Mouse (Mus musculus): ENCODE data around the gene Loxl4. TPM values are rescaled to one million over a fixed set of nuclear protein-coding genes. Genes with fewer than 3 reads are reported as not detected.

Loxl4 gene
- polyA plus RNA-seq, 1 experiment from 2014 or later: 0.64 TPM

- Histone ChIP-seq H3K9me3 (ENCODE audit: low read length) (no peaks in the 10 kb centered on the region), H3K4me2 (replicated peaks; ENCODE audit: low read depth, low read length) (no peak overlapping the region), H3K9ac (replicated peaks; ENCODE audit: low read depth) (no peak overlapping the region), H3K27me3 (replicated peaks; ENCODE audit: insufficient read depth, low read length) (no peaks in the 10 kb centered on the region), H3K4me1 (ENCODE audit: insufficient read depth, low read depth, low read length) (no peaks in the 10 kb centered on the region), H3K36me3 (ENCODE audit: insufficient read depth, low read length) (no peaks in the 10 kb centered on the region), H3K4me3 (ENCODE audit: low read depth, low read length) (no peak overlapping the region), H3K27ac (ENCODE audit: low read length) (no peak overlapping the region)
- WGBS: 19% methylated on average over 8 of the region's 8 CpGs
- peak; percentile 48 for DNase-seq (ENCODE audit: low spot score)
- TF ChIP-seq CTCF (IDR thresholded peaks at IDR 0.05) (no peak), EP300 (IDR thresholded peaks at IDR 0.05) (no peak)
- ATAC-seq: peak; percentile 71
Measured at GRCm38 (mm10) chr19:42638604-42639481, 26.2 kb upstream of the Loxl4 start.

- no peaks in the 10 kb centered on the region for H3K36me3 ChIP-seq (ENCODE audit: insufficient read depth, low read length)
- no peak for ATAC-seq
- no peak overlapping the region for H3K4me2 ChIP-seq (replicated peaks; ENCODE audit: low read depth, low read length)
- no peaks in the 10 kb centered on the region for H3K27me3 ChIP-seq (replicated peaks; ENCODE audit: insufficient read depth, low read length)
- H3K4me1 ChIP-seq (ENCODE audit: insufficient read depth, low read depth, low read length): no peaks in the 10 kb centered on the region
- H3K9ac ChIP-seq (replicated peaks; ENCODE audit: low read depth): no peak overlapping the region
- TF ChIP-seq EP300 (IDR thresholded peaks at IDR 0.05) (no peak), CTCF (IDR thresholded peaks at IDR 0.05) (no peak)
- peak; percentile 22 for DNase-seq (ENCODE audit: low spot score)
- 36% methylated on average over 11 of the region's 11 CpGs for WGBS
- H3K27ac ChIP-seq (ENCODE audit: low read length): no peak overlapping the region
- H3K4me3 ChIP-seq (ENCODE audit: low read depth, low read length): no peak overlapping the region
- H3K9me3 ChIP-seq (ENCODE audit: low read length): no peaks in the 10 kb centered on the region
Measured at GRCm38 (mm10) chr19:42636631-42637030, 24.0 kb upstream of the Loxl4 start.

- Histone ChIP-seq H3K36me3 (ENCODE audit: insufficient read depth, low read length) (no peaks in the 10 kb centered on the region), H3K27me3 (replicated peaks; ENCODE audit: insufficient read depth, low read length) (no peaks in the 10 kb centered on the region), H3K4me1 (ENCODE audit: insufficient read depth, low read depth, low read length) (no peaks in the 10 kb centered on the region), H3K4me3 (ENCODE audit: low read depth, low read length) (no peak overlapping the region), H3K4me2 (replicated peaks; ENCODE audit: low read depth, low read length) (no peak overlapping the region), H3K9me3 (ENCODE audit: low read length) (no peaks in the 10 kb centered on the region), H3K9ac (replicated peaks; ENCODE audit: low read depth) (no peak overlapping the region), H3K27ac (ENCODE audit: low read length) (no peak overlapping the region)
- WGBS: 61% methylated on average over 2 of the region's 2 CpGs
- ATAC-seq (no peak), DNase-seq (ENCODE audit: low spot score) (no peak)
- TF ChIP-seq CTCF (IDR thresholded peaks at IDR 0.05) (no peak), EP300 (IDR thresholded peaks at IDR 0.05) (no peak)
Measured at GRCm38 (mm10) chr19:42633650-42634049, 21.0 kb upstream of the Loxl4 start.

- H3K4me2 ChIP-seq (replicated peaks; ENCODE audit: low read depth, low read length): no peak overlapping the region
- H3K9ac ChIP-seq (replicated peaks; ENCODE audit: low read depth): no peak overlapping the region
- DNase-seq (ENCODE audit: low spot score): no peak
- WGBS: 70% methylated on average over 4 of the region's 4 CpGs
- no peaks in the 10 kb centered on the region for H3K27me3 ChIP-seq (replicated peaks; ENCODE audit: insufficient read depth, low read length)
- no peak overlapping the region for H3K4me3 ChIP-seq (ENCODE audit: low read depth, low read length)
- no peak overlapping the region for H3K27ac ChIP-seq (ENCODE audit: low read length)
- H3K9me3 ChIP-seq (ENCODE audit: low read length): no peaks in the 10 kb centered on the region
- H3K4me1 ChIP-seq (ENCODE audit: insufficient read depth, low read depth, low read length): no peaks in the 10 kb centered on the region
- TF ChIP-seq CTCF (IDR thresholded peaks at IDR 0.05) (no peak), EP300 (IDR thresholded peaks at IDR 0.05) (no peak)
- H3K36me3 ChIP-seq (ENCODE audit: insufficient read depth, low read length): no peaks in the 10 kb centered on the region
- ATAC-seq: no peak
Measured at GRCm38 (mm10) chr19:42632301-42632700, 19.7 kb upstream of the Loxl4 start.

- Histone ChIP-seq H3K27ac (ENCODE audit: low read length) (no peak overlapping the region), H3K9ac (replicated peaks; ENCODE audit: low read depth) (no peak overlapping the region), H3K4me1 (ENCODE audit: insufficient read depth, low read depth, low read length) (no peaks in the 10 kb centered on the region), H3K9me3 (ENCODE audit: low read length) (no peaks in the 10 kb centered on the region), H3K4me2 (replicated peaks; ENCODE audit: low read depth, low read length) (peak overlapping the region; percentile 31; the same call in 1 of the 2 replicates), H3K27me3 (replicated peaks; ENCODE audit: insufficient read depth, low read length) (no peaks in the 10 kb centered on the region), H3K4me3 (ENCODE audit: low read depth, low read length) (no peak overlapping the region), H3K36me3 (ENCODE audit: insufficient read depth, low read length) (no peaks in the 10 kb centered on the region)
- ATAC-seq (peak; percentile 77), DNase-seq (ENCODE audit: low spot score) (peak; percentile 83)
- TF ChIP-seq CTCF (IDR thresholded peaks at IDR 0.05): no peak
- TF ChIP-seq EP300 (IDR thresholded peaks at IDR 0.05): peak; percentile 79
- WGBS: 3% methylated on average over 8 of the region's 8 CpGs
Measured at GRCm38 (mm10) chr19:42631541-42631961, 18.9 kb upstream of the Loxl4 start.

GRCm38 (mm10) chr19:42628068-42628467 is 15.5 kb upstream of the Loxl4 start:
- Histone ChIP-seq H3K4me1 (ENCODE audit: insufficient read depth, low read depth, low read length) (no peaks in the 10 kb centered on the region), H3K9me3 (ENCODE audit: low read length) (no peaks in the 10 kb centered on the region), H3K27me3 (replicated peaks; ENCODE audit: insufficient read depth, low read length) (no peaks in the 10 kb centered on the region), H3K4me2 (replicated peaks; ENCODE audit: low read depth, low read length) (no peak overlapping the region), H3K4me3 (ENCODE audit: low read depth, low read length) (no peak overlapping the region), H3K36me3 (ENCODE audit: insufficient read depth, low read length) (no peaks in the 10 kb centered on the region), H3K27ac (ENCODE audit: low read length) (no peak overlapping the region), H3K9ac (replicated peaks; ENCODE audit: low read depth) (no peak overlapping the region)
- DNase-seq (ENCODE audit: low spot score) (no peak), ATAC-seq (no peak)
- WGBS: 73% methylated on average over 6 of the region's 6 CpGs
- TF ChIP-seq CTCF (IDR thresholded peaks at IDR 0.05): no peak
- no peak for TF ChIP-seq EP300 (IDR thresholded peaks at IDR 0.05)

Measured in lung, postnatal 0 days (tissue).